Comparison of ENCODE assay signal across 7 mouse cellular contexts in genomic region chr9:79759385-79760005, GRCm38 (mm10). TPM values are rescaled to one million over a fixed set of nuclear protein-coding genes. Genes with fewer than 3 reads are reported as not detected.
DNase-seq lines count a peak whose midpoint lies in the region; ATAC-seq lines count a peak whose summit lies in the region.

Gene Cox7a2, minus strand, starts transcription at chr9:79759878.

- H3K4me1 ChIP-seq in intestine, embryonic 15.5 days (replicated peaks), result peaks cover 2% of the 10 kb centered on the region; the same call in 1 of the 2 replicates
- H3K4me1 ChIP-seq in midbrain, embryonic 10.5 days, result peaks cover 12% of the 10 kb centered on the region

- H3K27ac ChIP-seq in intestine, embryonic 15.5 days, result peak within 1 kb of the TSS; percentile 85
- H3K27ac ChIP-seq in midbrain, embryonic 10.5 days (replicated peaks), result peak within 1 kb of the TSS; percentile 93

- WGBS in intestine, embryonic 15.5 days, result under 1% methylated on average over 49 of the region's 49 CpGs
- WGBS in midbrain, embryonic 10.5 days, result under 1% methylated on average over 49 of the region's 49 CpGs

- H3K36me3 ChIP-seq in intestine, embryonic 15.5 days, result 0 out of 2 replicates have a peak, but pooled peaks cover 6% of the 10 kb centered on the region
- peaks cover 33% of the 10 kb centered on the region for H3K36me3 ChIP-seq in midbrain, embryonic 10.5 days

- peak within 1 kb of the TSS; percentile 69 for H3K4me3 ChIP-seq in intestine, embryonic 15.5 days (replicated peaks)
- peak within 1 kb of the TSS; percentile 71 for H3K4me3 ChIP-seq in midbrain, embryonic 10.5 days

- H3K9me3 ChIP-seq in intestine, embryonic 15.5 days, result no peaks in the 10 kb centered on the region
- no peaks in the 10 kb centered on the region for H3K9me3 ChIP-seq in midbrain, embryonic 10.5 days (replicated peaks)

- peak within 1 kb of the TSS; percentile 74 for H3K4me2 ChIP-seq in intestine, embryonic 15.5 days (replicated peaks)

- intact Hi-C loops in gastrocnemius, postnatal 36 days (cut with DNase I), result no loop called here
- intact Hi-C loops in left cerebral cortex, postnatal 25 days (cut with DNase I), result loop anchor here (1.0 kb wide), 1 partner anchor 34 kb away; the partner anchor contains the start of gene Tmem30a

- peak within 1 kb of the TSS; percentile 68 for H3K9ac ChIP-seq in intestine, embryonic 15.5 days

- no peaks in the 10 kb centered on the region for H3K27me3 ChIP-seq in intestine, embryonic 15.5 days (replicated peaks)
- H3K27me3 ChIP-seq in midbrain, embryonic 10.5 days (ENCODE audit: low read depth, poor library complexity, severe bottlenecking), result no peaks in the 10 kb centered on the region

- ATAC-seq in intestine, embryonic 15.5 days, result peak; percentile 100

- peak; percentile 97 for DNase-seq in adrenal gland, adult 2 months
- DNase-seq in embryo, embryonic 11.5 days (ENCODE audit: low read depth, low spot score), result peak; percentile 90
- DNase-seq in gastrocnemius, postnatal 36 days, result peak; percentile 88 to 94
- peak; percentile 93 to 96 for DNase-seq in left cerebral cortex, postnatal 25 days (ENCODE audit: low spot score in 2 of 2)
- DNase-seq in midbrain, embryonic 10.5 days (ENCODE audit: low spot score), result peak; percentile 94
- DNase-seq in right cerebral cortex, postnatal 4 days, result peak; percentile 92

RNA-seq across cellular contexts. Expression of gene Cox7a2, which starts in this region (rescaled TPM):
- total RNA-seq in adrenal gland, adult 2 months (2021), result 100 to 1,000 TPM; 284 to 423 TPM
- polyA plus RNA-seq in adrenal gland, adult 2 months (2012; rRNA removed), result 71.5 and 75.3 TPM in 2 replicates
- total RNA-seq in gastrocnemius, postnatal 36 days (2021), result 100 to 1,000 TPM; 380 to 392 TPM
- 893 and 914 TPM in 2 replicates for polyA plus RNA-seq in intestine, embryonic 15.5 days (2015; fragmentation: Nextera tagmentation; extraction: Ambion mirVana)
- total RNA-seq in left cerebral cortex, postnatal 25 days (2021), result 100 to 1,000 TPM; 397 to 417 TPM
- polyA plus RNA-seq in midbrain, embryonic 10.5 days (2016; fragmentation: Nextera tagmentation; extraction: Ambion mirVana), result 615 and 670 TPM in 2 replicates

Comparison
In these comparisons a context has a peak if more than half of its experiments do, and no peak if none do; other contexts are left out.
1. Peak in every context shown above with its lines: DNase-seq, ATAC-seq, H3K4me3 ChIP-seq and H3K27ac ChIP-seq.